Mouse (Mus musculus) WW6 (cell line): ENCODE measurements around the gene Btnl2.
"Not testable (repeated sequence)": the region's sequence is repeated elsewhere in the genome, so short reads cannot be mapped to it uniquely, and the experiment has no call there.

Experiments used
- DNase-seq: peaks from one replicate; pipeline ENCODE4 v3.0.0-alpha.2; 2013; ENCODE audit warnings: low read depth, low spot score

Gene Btnl2

DNA sequence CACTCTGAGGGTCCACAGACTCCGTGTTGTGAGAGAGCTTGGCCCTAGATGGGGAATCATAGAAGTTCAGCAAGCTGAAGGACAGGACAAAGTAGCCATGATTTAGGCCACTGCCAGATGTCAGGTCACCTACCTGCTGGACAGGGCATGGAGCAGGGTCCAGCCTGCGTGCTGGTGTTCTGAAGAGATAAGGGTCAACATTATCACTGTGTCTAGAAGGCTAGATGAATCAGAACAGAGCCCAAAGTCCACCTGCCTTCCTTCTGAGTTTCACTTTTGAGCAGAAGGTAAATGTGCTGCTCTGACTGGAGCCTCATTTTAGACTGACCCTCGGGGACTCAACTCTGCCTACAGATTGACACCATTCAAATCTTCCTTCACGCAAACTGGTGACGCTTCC is at the start of gene Btnl2:
Gene Btnl2 (plus strand): TSS at position 284 of the 400 bp plus-strand sequence.
- DNase-seq, result no peak

GRCm38 (mm10) chr17:34305380-34306030 is 49.1 kb upstream of the Btnl2 start, which contains the start of gene H2-Eb1:
TSS of gene H2-Eb1 (plus strand) at chr17:34305867.
- DNase-seq, result no peak

DNA sequence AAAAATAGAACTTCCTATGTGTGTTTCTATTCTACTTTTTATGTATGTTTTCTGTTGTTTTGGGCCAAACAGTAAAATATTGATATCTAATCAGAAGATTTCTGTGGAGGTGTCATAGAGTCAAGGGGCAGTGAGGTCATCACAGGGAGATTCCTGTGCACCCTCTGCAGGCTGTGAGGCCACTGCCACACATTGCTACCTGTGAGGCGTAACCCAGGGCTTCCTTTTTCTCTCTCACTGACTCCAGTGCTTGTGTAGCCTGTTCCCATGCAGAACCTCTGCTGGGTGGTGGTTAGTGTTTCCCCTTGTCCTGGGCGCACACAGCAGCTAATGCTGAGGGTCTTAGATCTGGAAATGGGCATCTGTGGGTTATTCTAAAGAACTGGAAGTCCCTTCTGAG is 48.2 kb upstream of the Btnl2 start:
- no peak for DNase-seq

GRCm38 (mm10) chr17:34307216-34307615 is 47.4 kb upstream of the Btnl2 start:
- no peak for DNase-seq

GRCm38 (mm10) chr17:34308161-34308560 is 46.5 kb upstream of the Btnl2 start:
- no peak for DNase-seq

GRCm38 (mm10) chr17:34309225-34309624 is 45.4 kb upstream of the Btnl2 start:
- no peak for DNase-seq

- DNase-seq, result no peak
Observed at GRCm38 (mm10) chr17:34309683-34310385, 44.8 kb upstream of the Btnl2 start.

DNA sequence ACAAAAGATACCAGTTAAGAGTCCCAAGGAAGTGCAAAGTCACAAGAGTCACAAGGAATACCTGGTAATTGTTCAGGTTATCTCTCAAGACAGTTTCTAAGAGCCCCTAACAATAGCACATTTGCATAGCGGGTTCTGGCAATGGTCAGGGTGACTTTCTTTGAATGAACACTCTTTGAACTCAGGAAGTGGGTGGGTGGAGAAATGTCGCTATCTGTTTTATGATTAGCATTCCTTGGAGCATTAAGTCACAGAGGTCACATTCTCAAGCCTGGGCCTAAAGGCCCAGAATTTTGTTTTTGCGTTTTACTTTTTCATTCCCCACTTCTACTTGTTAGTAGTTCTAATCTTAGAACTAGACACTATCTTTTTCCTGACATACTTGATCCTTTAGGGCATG is 44.1 kb upstream of the Btnl2 start:
- DNase-seq, result not testable (repeated sequence)

- no peak for DNase-seq
Observed at GRCm38 (mm10) chr17:34312185-34312584, 42.4 kb upstream of the Btnl2 start.

GRCm38 (mm10) chr17:34313393-34313792 is 41.2 kb upstream of the Btnl2 start:
- no peak for DNase-seq

- no peak for DNase-seq
Observed at GRCm38 (mm10) chr17:34314286-34314685, 40.3 kb upstream of the Btnl2 start.

GRCm38 (mm10) chr17:34315512-34315911 is 39.1 kb upstream of the Btnl2 start:
- no peak for DNase-seq

DNA sequence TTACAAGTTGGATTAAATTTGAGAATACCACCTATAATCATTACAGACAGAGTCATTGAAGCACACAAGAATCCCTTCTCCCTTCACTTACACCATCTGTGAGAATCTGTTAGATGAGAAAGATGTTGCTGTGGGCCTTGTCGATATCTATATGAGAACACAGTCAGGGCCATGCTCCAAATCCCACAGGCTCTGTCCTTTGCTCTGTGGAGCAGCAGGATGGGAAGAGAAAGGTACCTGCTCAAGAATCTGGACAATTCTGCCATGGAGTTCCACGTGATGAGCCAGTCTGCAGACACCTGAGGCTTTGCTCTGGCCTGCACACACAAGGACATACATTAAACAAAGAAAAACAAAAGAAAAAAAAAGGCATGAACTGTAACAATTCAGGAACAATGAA is 37.9 kb upstream of the Btnl2 start:
- no peak for DNase-seq

DNA sequence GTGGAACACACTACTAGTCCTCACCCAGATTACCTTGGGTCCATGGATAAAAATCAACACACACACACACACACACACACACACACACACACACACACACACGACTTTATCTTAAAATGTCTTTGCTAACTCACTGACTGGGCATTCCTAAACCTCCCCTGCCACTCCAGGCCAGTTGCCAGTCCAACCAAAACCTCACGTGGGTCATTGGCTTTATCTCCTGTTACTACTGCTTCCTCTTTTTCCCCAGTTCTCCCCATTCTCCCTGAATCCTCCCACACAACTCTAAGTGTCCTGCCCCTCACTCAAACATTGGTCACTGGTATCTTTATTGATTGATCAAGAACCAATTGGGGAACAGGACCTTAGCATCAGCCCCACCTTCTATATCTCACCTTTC is 37.3 kb upstream of the Btnl2 start:
- no peak for DNase-seq

- no peak for DNase-seq
Observed at GRCm38 (mm10) chr17:34325436-34325835, 29.2 kb upstream of the Btnl2 start, which contains the start of gene H2-Eb2. TSS of gene H2-Eb2 (plus strand) at chr17:34325665.

DNA sequence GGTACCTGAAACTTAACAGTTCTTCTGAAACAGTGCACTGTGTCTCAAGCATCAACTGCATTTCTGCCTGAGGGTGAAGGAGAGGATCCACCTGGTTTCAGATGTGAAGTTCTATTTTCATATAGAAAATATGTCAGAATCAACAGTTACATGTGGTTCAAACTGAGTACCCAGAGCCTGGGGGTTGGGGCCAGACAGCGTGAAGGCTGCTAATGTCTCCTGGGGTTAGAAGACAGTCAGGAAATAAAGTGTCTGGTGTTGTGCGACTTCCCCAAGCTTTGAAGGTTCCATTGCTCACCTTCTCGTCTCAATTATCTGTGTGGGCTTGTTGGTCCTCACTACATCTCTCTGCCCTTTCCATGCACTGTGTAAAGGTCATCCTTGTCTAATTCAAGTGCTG is 28.2 kb upstream of the Btnl2 start:
- DNase-seq, result no peak

GRCm38 (mm10) chr17:34329807-34330206 is 24.8 kb upstream of the Btnl2 start:
- no peak for DNase-seq

DNA sequence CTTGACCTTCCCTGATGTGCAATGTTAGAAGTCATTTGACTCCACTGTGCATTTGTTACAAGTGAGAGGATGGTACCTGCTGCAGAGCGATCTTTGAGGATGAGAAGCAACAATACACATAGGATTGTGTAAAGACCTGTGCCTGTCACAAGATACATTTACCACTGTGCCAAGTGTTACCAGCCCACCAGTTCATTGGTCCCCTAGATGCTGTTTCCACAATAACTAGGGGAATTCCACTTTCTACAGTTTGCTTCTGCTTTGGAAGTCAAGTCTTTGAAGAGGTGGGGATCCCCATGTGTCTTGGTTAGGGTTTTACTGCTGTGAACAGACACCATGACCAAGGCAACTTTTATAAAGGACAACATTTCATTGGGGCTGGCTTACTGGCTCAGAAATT is 23.4 kb upstream of the Btnl2 start:
- DNase-seq, result no peak

- DNase-seq, result no peak
Observed at GRCm38 (mm10) chr17:34340619-34341402, 13.8 kb upstream of the Btnl2 start.

DNA sequence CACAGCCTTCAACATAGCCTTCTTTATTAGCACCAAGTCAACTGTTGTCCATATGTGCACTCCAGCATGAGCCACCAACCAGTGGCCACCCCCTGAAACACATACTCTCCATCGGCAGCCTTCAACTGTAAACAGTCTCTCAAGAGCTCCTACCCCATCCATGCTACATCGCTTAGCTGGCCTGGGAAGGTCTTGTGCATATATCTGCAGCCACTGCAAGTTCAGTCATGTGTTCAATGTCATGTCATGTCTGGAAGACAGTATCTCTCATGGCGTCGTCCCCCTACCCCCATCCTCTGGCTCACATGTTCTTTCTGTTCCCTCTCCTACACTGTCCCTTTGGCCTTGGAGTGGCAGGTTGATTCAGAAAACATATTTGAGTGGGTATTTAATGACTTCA is 9.7 kb upstream of the Btnl2 start:
- no peak for DNase-seq

- no peak for DNase-seq
Observed at GRCm38 (mm10) chr17:34345486-34345885, 9.1 kb upstream of the Btnl2 start.

GRCm38 (mm10) chr17:34346041-34346440 is 8.6 kb upstream of the Btnl2 start:
- DNase-seq, result no peak
